Mouse (Mus musculus) adrenal gland, adult 2 months (tissue): ENCODE data around the gene Nfkbib. TPM values are rescaled to one million over a fixed set of nuclear protein-coding genes. Genes with fewer than 3 reads are reported as not detected.

ENCODE experiments used
- DNase-seq: peaks from one replicate; pipeline ENCODE4 v3.0.0; 2021
- polyA plus RNA-seq: library from polyadenylated mRNA; depleted of rRNA; stranded (reverse); fragments of >200 nt; gene quantifications from 2 replicates; pipeline ENCODE4 v1.2.3, GENCODE M21; 2012; rRNA removed
- total RNA-seq, 2 experiments: library from RNA; stranded (reverse); gene quantifications; 2 replicates each; pipeline ENCODE4 v1.2.3; 2021

The Nfkbib gene
- total and polyA plus RNA-seq, 3 experiments = 38.0 to 122 (median 62.9) TPM

- DNase-seq = no peak
Measured at GRCm38 (mm10) chr7:28717726-28718125, 49.6 kb downstream of the Nfkbib start.

- DNase-seq = peak; percentile 84
Measured at GRCm38 (mm10) chr7:28716590-28717281, 50.6 kb downstream of the Nfkbib start, which contains the start of gene Fbxo17. Gene Fbxo17, plus strand, starts transcription at chr7:28716804.

GRCm38 (mm10) chr7:28715598-28715997 is 51.7 kb downstream of the Nfkbib start:
- DNase-seq = no peak

GRCm38 (mm10) chr7:28714667-28715066 is 52.6 kb downstream of the Nfkbib start:
- DNase-seq = no peak

GRCm38 (mm10) chr7:28710962-28711361 is 56.4 kb downstream of the Nfkbib start:
- DNase-seq = no peak

- DNase-seq = no peak
Measured at GRCm38 (mm10) chr7:28709454-28709853, 57.9 kb downstream of the Nfkbib start.

Other genes starting within 250 kb of the Nfkbib start
- not detected for gene Ifnl3, start 244.7 kb downstream of the Nfkbib start, total RNA-seq
- gene Ifnl3, start 244.7 kb downstream of the Nfkbib start, polyA plus RNA-seq = 0.48 and 0.59 TPM in 2 replicates
- not detected for gene Sycn, start 226.6 kb downstream of the Nfkbib start, total RNA-seq
- 0.44 and 0.48 TPM in 2 replicates for gene Sycn, start 226.6 kb downstream of the Nfkbib start, polyA plus RNA-seq
- not detected for gene Nccrp1, start 220.3 kb downstream of the Nfkbib start, total RNA-seq
- 0.10 TPM in 1 of 2 replicates, not detected in the other for gene Nccrp1, start 220.3 kb downstream of the Nfkbib start, polyA plus RNA-seq
- gene Samd4b, start 169.4 kb downstream of the Nfkbib start, total RNA-seq = 10 to 100 TPM; 61.0 to 78.2 TPM
- 127 and 146 TPM in 2 replicates for gene Samd4b, start 169.4 kb downstream of the Nfkbib start, polyA plus RNA-seq
- 10 to 100 TPM; 28.7 to 29.6 TPM for gene Pak4, start 169.3 kb downstream of the Nfkbib start, total RNA-seq
- 53.5 and 54.9 TPM in 2 replicates for gene Pak4, start 169.3 kb downstream of the Nfkbib start, polyA plus RNA-seq
- gene Acp7, start 136.2 kb downstream of the Nfkbib start, total RNA-seq = not detected
- not detected in 2 replicates for gene Acp7, start 136.2 kb downstream of the Nfkbib start, polyA plus RNA-seq
- 1 to 10 TPM; 1.7 to 2.6 TPM for gene Fbxo27, start 74.7 kb downstream of the Nfkbib start, total RNA-seq
- gene Fbxo27, start 74.7 kb downstream of the Nfkbib start, polyA plus RNA-seq = 6.6 and 8.5 TPM in 2 replicates
- gene Fbxo17, start 50.7 kb downstream of the Nfkbib start, total RNA-seq = 1 to 10 TPM; 2.0 to 5.3 TPM
- gene Fbxo17, start 50.7 kb downstream of the Nfkbib start, polyA plus RNA-seq = 11.1 and 14.1 TPM in 2 replicates
- gene Mrps12, start 25.7 kb downstream of the Nfkbib start, total RNA-seq = 10 to 100 TPM; 74.6 to 82.1 TPM
- 217 and 245 TPM in 2 replicates for gene Mrps12, start 25.7 kb downstream of the Nfkbib start, polyA plus RNA-seq
- gene Sars2, start 25.5 kb downstream of the Nfkbib start, total RNA-seq = 10 to 100 TPM; 16.5 to 21.2 TPM
- gene Sars2, start 25.5 kb downstream of the Nfkbib start, polyA plus RNA-seq = 42.6 and 43.0 TPM in 2 replicates
- not detected for gene Ccer2, start 11.3 kb downstream of the Nfkbib start, total RNA-seq
- not detected in 2 replicates for gene Ccer2, start 11.3 kb downstream of the Nfkbib start, polyA plus RNA-seq
- gene Sirt2, start 777 bp downstream of the Nfkbib start, total RNA-seq = 10 to 100 TPM; 86.0 to 87.0 TPM
- gene Sirt2, start 777 bp downstream of the Nfkbib start, polyA plus RNA-seq = 57.3 and 59.0 TPM in 2 replicates
- gene Rinl, start 21.5 kb upstream of the Nfkbib start, total RNA-seq = 1 to 10 TPM; 2.9 to 3.7 TPM
- gene Rinl, start 21.5 kb upstream of the Nfkbib start, polyA plus RNA-seq = 3.0 and 4.1 TPM in 2 replicates
- gene Hnrnpl, start 41.0 kb upstream of the Nfkbib start, total RNA-seq = 100 to 1,000 TPM; 382 to 408 TPM
- gene Hnrnpl, start 41.0 kb upstream of the Nfkbib start, polyA plus RNA-seq = 119 and 120 TPM in 2 replicates
- 100 to 1,000 TPM; 520 to 711 TPM for gene Ech1, start 57.7 kb upstream of the Nfkbib start, total RNA-seq
- gene Ech1, start 57.7 kb upstream of the Nfkbib start, polyA plus RNA-seq = 486 and 560 TPM in 2 replicates
- 1 to 10 TPM; 7.4 to 9.4 TPM for gene Lgals4, start 66.3 kb upstream of the Nfkbib start, total RNA-seq
- gene Lgals4, start 66.3 kb upstream of the Nfkbib start, polyA plus RNA-seq = 20.5 and 22.4 TPM in 2 replicates
- under 1 TPM; 0.69 to 0.81 TPM for gene Lgals7, start 96.3 kb upstream of the Nfkbib start, total RNA-seq
- gene Lgals7, start 96.3 kb upstream of the Nfkbib start, polyA plus RNA-seq = 0.97 and 2.8 TPM in 2 replicates
- gene Capn12, start 113.9 kb upstream of the Nfkbib start, total RNA-seq = under 1 TPM in 1 of 2 experiments, not detected in 1; 0.14 TPM
- gene Capn12, start 113.9 kb upstream of the Nfkbib start, polyA plus RNA-seq = 0.48 and 0.80 TPM in 2 replicates
- gene Actn4, start 194.8 kb upstream of the Nfkbib start, total RNA-seq = 100 to 1,000 TPM; 247 to 264 TPM
- 301 and 316 TPM in 2 replicates for gene Actn4, start 194.8 kb upstream of the Nfkbib start, polyA plus RNA-seq
- 100 to 1,000 TPM; 259 to 280 TPM for gene Eif3k, start 214.4 kb upstream of the Nfkbib start, total RNA-seq
- gene Eif3k, start 214.4 kb upstream of the Nfkbib start, polyA plus RNA-seq = 118 and 138 TPM in 2 replicates
- 1 to 10 TPM in 1 of 2 experiments, under 1 TPM in 1; 0.37 to 1.3 TPM for gene Map4k1, start 214.5 kb upstream of the Nfkbib start, total RNA-seq
- gene Map4k1, start 214.5 kb upstream of the Nfkbib start, polyA plus RNA-seq = 2.2 TPM in 2 replicates